Comparison of ENCODE assay signal across 8 mouse cellular contexts in genomic region chr5:140636316-140637057, GRCm38 (mm10). TPM values are rescaled to one million over a fixed set of nuclear protein-coding genes. Genes with fewer than 3 reads are reported as not detected.
A peak's percentile ranks its signal among the peaks of the same experiment; 100 is the strongest.
DNase-seq lines count a peak whose midpoint lies in the region; ATAC-seq and TF ChIP-seq lines count a peak whose summit lies in the region.
"Had no signal": no experiment of that assay in that cellular context is flagged by ENCODE, and none has a peak within 500 bp of the region (broad histone marks: within the 10 kb centered on the region; RNA-seq: fewer than 3 reads in every experiment).

No protein-coding gene starts in this region.

- no peak for DNase-seq in neural tube, embryonic 10.5 days (ENCODE audit: extremely low spot score, low spot score)
- peak; percentile 36 for DNase-seq in lung, postnatal 0 days (ENCODE audit: low spot score)
- peak; percentile 52 for DNase-seq in thymus, postnatal 4 days
- no peak for DNase-seq in Muller cell, postnatal 12 days (ENCODE audit: inconsistent ontology term)
- DNase-seq in gastrocnemius, postnatal 25 days, result no peak
- DNase-seq: adrenal gland, adult 8-10 months had no signal

- TF ChIP-seq EP300 in lung, postnatal 0 days (IDR thresholded peaks at IDR 0.05), result peak; percentile 84

- peak overlapping the region; percentile 72 for H3K27ac ChIP-seq in neural tube, embryonic 13.5 days (replicated peaks)
- peak overlapping the region; percentile 66; the same call in 1 of the 2 replicates for H3K27ac ChIP-seq in lung, postnatal 0 days (ENCODE audit: low read length)

- H3K4me1 ChIP-seq in neural tube, embryonic 13.5 days (replicated peaks), result peaks cover 54% of the 10 kb centered on the region
- H3K4me1 ChIP-seq in lung, postnatal 0 days (ENCODE audit: insufficient read depth, low read depth, low read length), result peaks cover 6% of the 10 kb centered on the region

- no peak overlapping the region for H3K4me3 ChIP-seq in neural tube, embryonic 13.5 days
- H3K4me3 ChIP-seq in lung, postnatal 0 days (ENCODE audit: low read depth, low read length), result no peak overlapping the region

- peak overlapping the region; percentile 18; the same call in 1 of the 2 replicates for H3K9ac ChIP-seq in neural tube, embryonic 13.5 days
- no peak overlapping the region for H3K9ac ChIP-seq in lung, postnatal 0 days (replicated peaks; ENCODE audit: low read depth)

- ATAC-seq in neural tube, embryonic 13.5 days (ENCODE audit: low read depth), result no peak
- peak; percentile 40 for ATAC-seq in granulocyte monocyte progenitor cell, adult 5-6 weeks (replicated peaks; ENCODE audit: poor library complexity, severe bottlenecking)
- peak; percentile 69 for ATAC-seq in lung, postnatal 0 days

- H3K27me3 ChIP-seq in neural tube, embryonic 13.5 days, result no peaks in the 10 kb centered on the region
- no peaks in the 10 kb centered on the region for H3K27me3 ChIP-seq in lung, postnatal 0 days (replicated peaks; ENCODE audit: insufficient read depth, low read length)

- H3K4me2 ChIP-seq in neural tube, embryonic 13.5 days, result peak overlapping the region; percentile 2; the same call in 1 of the 2 replicates
- no peak overlapping the region for H3K4me2 ChIP-seq in lung, postnatal 0 days (replicated peaks; ENCODE audit: low read depth, low read length)

- peaks cover 88% of the 10 kb centered on the region for H3K36me3 ChIP-seq in neural tube, embryonic 13.5 days
- H3K36me3 ChIP-seq in lung, postnatal 0 days (ENCODE audit: insufficient read depth, low read length), result peaks cover 9% of the 10 kb centered on the region; the same call in 1 of the 2 replicates

- peak; percentile 23; the same call in 1 of the 2 replicates for TF ChIP-seq CTCF in lung, postnatal 0 days (IDR thresholded peaks at IDR 0.05)

- WGBS in neural tube, embryonic 13.5 days, result 85% methylated on average over 7 of the region's 7 CpGs
- WGBS in lung, postnatal 0 days, result 61% methylated on average over 7 of the region's 7 CpGs

- no peaks in the 10 kb centered on the region for H3K9me3 ChIP-seq in neural tube, embryonic 13.5 days
- no peaks in the 10 kb centered on the region for H3K9me3 ChIP-seq in lung, postnatal 0 days (ENCODE audit: low read length)

RNA-seq across cellular contexts. Expression of gene Ttyh3, which starts 12.3 kb away (rescaled TPM):
- polyA plus RNA-seq in neural tube, embryonic 13.5 days (2015; fragmentation: Nextera tagmentation; extraction: Ambion mirVana), result 68.5 and 72.3 TPM in 2 replicates
- total RNA-seq in granulocyte monocyte progenitor cell, adult 5-6 weeks (2014; fragmentation: Nextera tagmentation), result 42.0 and 47.9 TPM in 2 replicates
- 8.7 and 9.2 TPM in 2 replicates for total RNA-seq in granulocyte monocyte progenitor cell, adult 5-6 weeks (2017)
- polyA plus RNA-seq in lung, postnatal 0 days (2015; fragmentation: Nextera tagmentation; extraction: Ambion mirVana), result 18.2 and 19.8 TPM in 2 replicates
- 1 to 10 TPM; 6.1 to 7.8 TPM for total RNA-seq in gastrocnemius, postnatal 25 days (2021)

RNA-seq across cellular contexts. Expression of gene Lfng, which starts 29.4 kb away (rescaled TPM):
- polyA plus RNA-seq in neural tube, embryonic 13.5 days (2015; fragmentation: Nextera tagmentation; extraction: Ambion mirVana), result 17.6 and 20.6 TPM in 2 replicates
- total RNA-seq in granulocyte monocyte progenitor cell, adult 5-6 weeks (2014; fragmentation: Nextera tagmentation), result 8.2 and 9.9 TPM in 2 replicates
- 1.9 and 14.6 TPM in 2 replicates for total RNA-seq in granulocyte monocyte progenitor cell, adult 5-6 weeks (2017)
- 23.1 and 25.5 TPM in 2 replicates for polyA plus RNA-seq in lung, postnatal 0 days (2015; fragmentation: Nextera tagmentation; extraction: Ambion mirVana)
- total RNA-seq in gastrocnemius, postnatal 25 days (2021), result 1 to 10 TPM; 2.7 to 5.5 TPM

Comparison
In these comparisons a context has a peak if more than half of its experiments do, and no peak if none do; other contexts are left out.
1. DNase-seq: peak in lung, postnatal 0 days (single experiment) and thymus, postnatal 4 days (single experiment); none in neural tube, embryonic 10.5 days (single experiment), Muller cell, postnatal 12 days (single experiment) and gastrocnemius, postnatal 25 days (single experiment).